In the genomic region with DNA sequence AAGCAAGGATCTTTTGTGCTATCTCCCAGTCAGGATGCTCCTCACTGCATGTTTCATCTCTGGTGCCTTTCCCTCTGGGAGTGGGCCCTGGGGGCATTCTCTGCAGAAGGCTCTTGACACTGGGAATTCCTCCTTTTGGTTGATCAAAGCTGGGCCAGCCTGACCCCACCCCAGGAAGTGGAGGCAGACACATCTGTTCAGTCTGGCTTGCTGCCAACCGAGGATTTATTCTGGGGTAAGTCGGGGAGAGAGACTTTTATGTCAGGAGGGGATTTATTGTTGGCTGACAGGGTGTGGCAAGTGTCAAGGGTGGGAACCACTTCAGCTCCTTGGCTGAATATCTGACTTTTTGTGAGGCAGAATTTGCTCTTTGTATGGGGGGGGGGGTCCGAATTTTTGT, we compare ENCODE assay signal across 8 mouse cellular contexts.
DNase-seq lines count a peak whose midpoint lies in the region; ATAC-seq and TF ChIP-seq lines count a peak whose summit lies in the region.
"Had no signal": no experiment of that assay in that cellular context is flagged by ENCODE, and none has a peak within 500 bp of the region (broad histone marks: within the 10 kb centered on the region; RNA-seq: fewer than 3 reads in every experiment).

No protein-coding gene starts in this region.

- H3K27ac ChIP-seq in liver, embryonic 11.5 days (ENCODE audit: low read depth, low read length) = no peak overlapping the region
- no peak overlapping the region for H3K27ac ChIP-seq in liver, postnatal 0 days (ENCODE audit: low read depth)
- H3K27ac ChIP-seq in embryonic facial prominence, embryonic 14.5 days (replicated peaks; ENCODE audit: low read depth, low read length) = no peak overlapping the region
- H3K27ac ChIP-seq: heart, embryonic 15.5 days had no signal

- no peak for TF ChIP-seq EP300 in liver, postnatal 0 days (IDR thresholded peaks at IDR 0.05; ENCODE audit: low read depth)

- no peak overlapping the region for H3K4me2 ChIP-seq in liver, embryonic 11.5 days
- no peak overlapping the region for H3K4me2 ChIP-seq in liver, postnatal 0 days (ENCODE audit: low read depth, low read length)
- no peak overlapping the region for H3K4me2 ChIP-seq in embryonic facial prominence, embryonic 14.5 days (ENCODE audit: low read depth, low read length)
- H3K4me2 ChIP-seq: heart, embryonic 15.5 days had no signal

- no peaks in the 10 kb centered on the region for H3K9me3 ChIP-seq in liver, embryonic 11.5 days (ENCODE audit: control insufficient read depth, low read length)
- H3K9me3 ChIP-seq in liver, postnatal 0 days (ENCODE audit: low read length) = no peaks in the 10 kb centered on the region
- no peaks in the 10 kb centered on the region for H3K9me3 ChIP-seq in embryonic facial prominence, embryonic 14.5 days (ENCODE audit: control insufficient read depth, low read length)
- H3K9me3 ChIP-seq: heart, embryonic 15.5 days had no signal

- no peak overlapping the region for H3K9ac ChIP-seq in liver, embryonic 11.5 days (ENCODE audit: low read depth, low read length)
- H3K9ac ChIP-seq in liver, postnatal 0 days (replicated peaks) = no peak overlapping the region
- no peak overlapping the region for H3K9ac ChIP-seq in embryonic facial prominence, embryonic 14.5 days (ENCODE audit: low read depth, low read length)
- H3K9ac ChIP-seq: heart, embryonic 15.5 days had no signal

- 21% methylated on average over 3 of the region's 3 CpGs for WGBS in liver, embryonic 11.5 days
- WGBS in liver, postnatal 0 days (ENCODE audit: insufficient replicate concordance) = 23% methylated on average over 3 of the region's 3 CpGs
- 15% methylated on average over 3 of the region's 3 CpGs for WGBS in embryonic facial prominence, embryonic 14.5 days

- peak; percentile 42 for DNase-seq in liver, embryonic 11.5 days (ENCODE audit: low spot score)
- DNase-seq in liver, postnatal 0 days = no peak
- DNase-seq in adrenal gland, postnatal 25 days = peak; percentile 2
- DNase-seq in embryonic facial prominence, embryonic 14.5 days (ENCODE audit: low spot score) = peak; percentile 86
- peak; percentile 70 to 75 for DNase-seq in kidney, postnatal 4 days
- DNase-seq in spleen, postnatal 4 days (ENCODE audit: low spot score in 2 of 2) = no peak
- no peak for DNase-seq in frontal cortex, adult 2 months (ENCODE audit: extremely low spot score in 1 of 2, low spot score in 1 of 2)

- H3K4me1 ChIP-seq in liver, embryonic 11.5 days (replicated peaks; ENCODE audit: control insufficient read depth, insufficient read depth, low read length) = no peaks in the 10 kb centered on the region
- H3K4me1 ChIP-seq in liver, postnatal 0 days (ENCODE audit: insufficient read depth) = peaks cover 4% of the 10 kb centered on the region
- no peaks in the 10 kb centered on the region for H3K4me1 ChIP-seq in embryonic facial prominence, embryonic 14.5 days (ENCODE audit: control insufficient read depth, insufficient read depth, low read length)

- ATAC-seq in liver, embryonic 11.5 days (replicated peaks; ENCODE audit: low FRiP score) = no peak
- ATAC-seq in liver, postnatal 0 days = no peak
- ATAC-seq in embryonic facial prominence, embryonic 14.5 days (ENCODE audit: low read depth) = peak; percentile 65

- H3K4me3 ChIP-seq in liver, embryonic 11.5 days (ENCODE audit: low read depth, low read length) = no peak overlapping the region
- no peak overlapping the region for H3K4me3 ChIP-seq in liver, postnatal 0 days (ENCODE audit: low read depth, low read length)
- H3K4me3 ChIP-seq in embryonic facial prominence, embryonic 14.5 days (ENCODE audit: low read depth, low read length) = no peak overlapping the region
- H3K4me3 ChIP-seq: heart, embryonic 15.5 days had no signal

- no peaks in the 10 kb centered on the region for H3K27me3 ChIP-seq in liver, embryonic 11.5 days (replicated peaks; ENCODE audit: control insufficient read depth, insufficient read depth, low read length)
- no peaks in the 10 kb centered on the region for H3K27me3 ChIP-seq in liver, postnatal 0 days (ENCODE audit: insufficient read depth, low read length)
- H3K27me3 ChIP-seq in embryonic facial prominence, embryonic 14.5 days (replicated peaks; ENCODE audit: control insufficient read depth, insufficient read depth, low read length) = no peaks in the 10 kb centered on the region
- H3K27me3 ChIP-seq: heart, embryonic 15.5 days had no signal

- no peaks in the 10 kb centered on the region for H3K36me3 ChIP-seq in liver, embryonic 11.5 days (ENCODE audit: control insufficient read depth, insufficient read depth, low read length)
- H3K36me3 ChIP-seq in liver, postnatal 0 days (replicated peaks; ENCODE audit: insufficient read depth, low read length) = no peaks in the 10 kb centered on the region
- no peaks in the 10 kb centered on the region for H3K36me3 ChIP-seq in embryonic facial prominence, embryonic 14.5 days (ENCODE audit: control insufficient read depth, insufficient read depth, low read length)
- H3K36me3 ChIP-seq: heart, embryonic 15.5 days had no signal

- TF ChIP-seq CTCF in liver, postnatal 0 days (IDR thresholded peaks at IDR 0.05; ENCODE audit: low read depth) = no peak

Comparison
In these comparisons a context has a peak if more than half of its experiments do, and no peak if none do; other contexts are left out.
1. DNase-seq: peak in liver, embryonic 11.5 days (single experiment), adrenal gland, postnatal 25 days (single experiment), embryonic facial prominence, embryonic 14.5 days (single experiment) and kidney, postnatal 4 days (2 of 2); none in liver, postnatal 0 days (single experiment), spleen, postnatal 4 days (0 of 2) and frontal cortex, adult 2 months (0 of 2).